Mouse (Mus musculus): ENCODE measurements at regions not wholly inside any gene's neighbourhood (a gene's known extent, or its start where the extent isn't known, plus 50 kb on each side); places are given as distances from the start of the nearest gene placed in this dataset.

GRCm38 (mm10) chr3:63542638-63543408, 59.1 kb upstream of the Gm34302 start:
- no peak for DNase-seq (ENCODE audit: low spot score)

GRCm38 (mm10) chr3:63538881-63539280, 55.2 kb upstream of the Gm34302 start:
- DNase-seq (ENCODE audit: low spot score), result no peak

DNA sequence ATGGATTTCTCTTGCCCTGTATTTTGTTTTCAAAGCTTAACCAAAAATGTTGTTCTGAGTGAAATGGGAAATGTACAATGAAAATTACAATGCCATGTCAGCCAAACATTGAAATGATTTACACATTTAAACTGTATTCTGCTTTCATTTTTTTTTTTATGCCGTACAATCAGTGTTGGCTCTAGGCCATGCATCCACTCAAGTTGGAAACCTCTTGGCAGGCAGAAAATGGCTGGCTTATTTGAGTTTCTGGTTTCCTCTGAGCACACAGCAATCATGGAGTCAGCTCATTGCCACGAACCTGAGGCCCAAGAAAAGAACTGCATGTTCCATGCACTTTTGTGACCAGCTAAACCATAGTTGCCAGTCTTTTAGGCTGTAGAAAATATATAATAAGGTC, 50.5 kb upstream of the Gm34302 start:
- no peak for DNase-seq (ENCODE audit: low spot score)

Data from heart, adult 8-10 months (tissue).